ENCODE assay signal across 21 mouse cellular contexts in the genomic region with DNA sequence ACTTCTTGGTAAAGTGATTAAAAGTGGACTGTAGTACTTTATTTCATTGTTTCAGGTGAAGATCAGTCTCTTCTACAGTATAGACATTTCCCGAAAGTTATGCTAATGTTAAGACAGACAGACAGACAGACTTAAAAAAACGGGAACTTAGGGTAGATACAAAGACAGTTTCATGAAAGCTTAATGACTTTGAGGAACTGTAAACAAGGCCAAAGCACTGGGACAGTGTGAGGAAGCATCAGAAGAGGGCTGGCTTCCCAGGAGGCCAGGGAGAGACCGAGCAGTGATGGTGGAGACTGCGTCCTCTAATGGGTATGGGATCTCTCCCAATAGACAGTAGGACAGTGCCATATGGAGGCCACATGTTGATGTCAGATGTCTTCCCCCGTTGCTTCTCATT.
DNase-seq lines count a peak whose midpoint lies in the region; ATAC-seq and TF ChIP-seq lines count a peak whose summit lies in the region.
"Had no signal": no experiment of that assay in that cellular context is flagged by ENCODE, and none has a peak within 500 bp of the region (broad histone marks: within the 10 kb centered on the region; RNA-seq: fewer than 3 reads in every experiment).

No protein-coding gene starts in this region.

- H3K27me3 ChIP-seq in intestine, embryonic 16.5 days (replicated peaks; ENCODE audit: control insufficient read depth, insufficient read depth, low read length) = no peaks in the 10 kb centered on the region
- H3K27me3 ChIP-seq in intestine, embryonic 15.5 days (replicated peaks) = no peaks in the 10 kb centered on the region
- no peaks in the 10 kb centered on the region for H3K27me3 ChIP-seq in megakaryocyte, embryonic 14.5 days (replicated peaks)
- H3K27me3 ChIP-seq: embryonic facial prominence, embryonic 13.5 days; hindbrain, embryonic 12.5 days; lung, embryonic 15.5 days; neural tube, embryonic 15.5 days had no signal

- 82% methylated on average over 5 of the region's 5 CpGs for whole genome bisulfite sequencing in intestine, embryonic 16.5 days
- 76% methylated on average over 5 of the region's 5 CpGs for WGBS in intestine, embryonic 15.5 days
- WGBS in bone marrow, adult 2 months = 28% methylated on average over 5 of the region's 5 CpGs

- no peaks in the 10 kb centered on the region for H3K36me3 ChIP-seq in intestine, embryonic 16.5 days (ENCODE audit: control insufficient read depth, insufficient read depth, low read length)
- no peaks in the 10 kb centered on the region for H3K36me3 ChIP-seq in intestine, embryonic 15.5 days
- peaks cover 41% of the 10 kb centered on the region for H3K36me3 ChIP-seq in megakaryocyte, embryonic 14.5 days (replicated peaks; ENCODE audit: low read length)
- H3K36me3 ChIP-seq: embryonic facial prominence, embryonic 13.5 days; hindbrain, embryonic 12.5 days; lung, embryonic 15.5 days; neural tube, embryonic 15.5 days had no signal

- H3K4me1 ChIP-seq in intestine, embryonic 16.5 days (ENCODE audit: control insufficient read depth, insufficient read depth, low read length) = peaks cover 13% of the 10 kb centered on the region
- peaks cover 9% of the 10 kb centered on the region; the same call in 1 of the 2 replicates for H3K4me1 ChIP-seq in intestine, embryonic 15.5 days (replicated peaks)
- H3K4me1 ChIP-seq in bone marrow, adult 2 months (ENCODE audit: control insufficient read depth, insufficient read depth, low read length) = peaks cover 10% of the 10 kb centered on the region
- H3K4me1 ChIP-seq in megakaryocyte, embryonic 14.5 days = peaks cover 80% of the 10 kb centered on the region
- H3K4me1 ChIP-seq: hindbrain, embryonic 12.5 days had no signal

- DNase-seq in thymus, postnatal 4 days = no peak
- DNase-seq in retina, postnatal 1 day = no peak
- DNase-seq: adrenal gland, adult 2 months; B cell, adult 2 months; forebrain, postnatal 0 days; heart, postnatal 10 days; lung, postnatal 4 days; midbrain, embryonic 14.5 days; thymus, postnatal 36 days had no signal

- H3K27ac ChIP-seq in intestine, embryonic 16.5 days (ENCODE audit: low read length) = 0 out of 2 replicates have a peak overlapping the region, but pooled peaks have one; percentile 18
- H3K27ac ChIP-seq in intestine, embryonic 15.5 days = no peak overlapping the region
- H3K27ac ChIP-seq in bone marrow, adult 2 months (ENCODE audit: control insufficient read depth, insufficient read depth, low read depth, low read length, poor library complexity) = peak overlapping the region; percentile 34; the same call in 1 of the 2 replicates
- H3K27ac ChIP-seq: embryonic facial prominence, embryonic 13.5 days; hindbrain, embryonic 12.5 days; lung, embryonic 15.5 days; neural tube, embryonic 15.5 days had no signal

- no peak for ATAC-seq in intestine, embryonic 16.5 days
- ATAC-seq in intestine, embryonic 15.5 days = no peak
- peak; percentile 42 to 57; a peak in 2 of 4 replicates for ATAC-seq in hematopoietic stem cell, adult 5-6 weeks (replicated peaks in 1 of 2; ENCODE audit: insufficient read depth in 1 of 2, low FRiP score in 2 of 2, low TSS enrichment in 1 of 2, low read depth in 1 of 2, poor library complexity in 2 of 2, severe bottlenecking in 2 of 2)
- no peak for ATAC-seq in frontal cortex, adult (ENCODE audit: low TSS enrichment)
- ATAC-seq: forebrain, postnatal 0 days; inflammation-experienced regulatory T-cells, adult 6 months had no signal

- H3K4me2 ChIP-seq in intestine, embryonic 16.5 days (ENCODE audit: low read depth, low read length) = no peak overlapping the region
- no peak overlapping the region for H3K4me2 ChIP-seq in intestine, embryonic 15.5 days (replicated peaks)
- H3K4me2 ChIP-seq: embryonic facial prominence, embryonic 13.5 days; heart, embryonic 11.5 days; hindbrain, embryonic 12.5 days; lung, embryonic 15.5 days; neural tube, embryonic 15.5 days had no signal

- H3K9me3 ChIP-seq in intestine, embryonic 16.5 days (ENCODE audit: control insufficient read depth, low read length) = no peaks in the 10 kb centered on the region
- no peaks in the 10 kb centered on the region for H3K9me3 ChIP-seq in intestine, embryonic 15.5 days
- no peaks in the 10 kb centered on the region for H3K9me3 ChIP-seq in megakaryocyte, embryonic 14.5 days
- H3K9me3 ChIP-seq: embryonic facial prominence, embryonic 13.5 days; hindbrain, embryonic 12.5 days; lung, embryonic 15.5 days; neural tube, embryonic 15.5 days had no signal

- TF ChIP-seq POLR2A in bone marrow, adult 2 months (IDR thresholded peaks at IDR 0.05; ENCODE audit: borderline replicate concordance, control insufficient read depth, low read depth, low read length) = no peak

- TF ChIP-seq CTCF in bone marrow, adult 2 months (IDR thresholded peaks at IDR 0.05; ENCODE audit: control insufficient read depth, insufficient read depth, low read length) = no peak

- no peak overlapping the region for H3K4me3 ChIP-seq in intestine, embryonic 16.5 days (ENCODE audit: low read length)
- H3K4me3 ChIP-seq in intestine, embryonic 15.5 days (replicated peaks) = no peak overlapping the region
- H3K4me3 ChIP-seq in bone marrow, adult 2 months (replicated peaks; ENCODE audit: control insufficient read depth, low read depth, low read length) = no peak overlapping the region
- peak overlapping the region; percentile 62 for H3K4me3 ChIP-seq in megakaryocyte, embryonic 14.5 days (replicated peaks)
- H3K4me3 ChIP-seq: embryonic facial prominence, embryonic 13.5 days; hindbrain, embryonic 12.5 days; lung, embryonic 15.5 days; neural tube, embryonic 15.5 days had no signal

- H3K9ac ChIP-seq in intestine, embryonic 16.5 days (ENCODE audit: low read depth, low read length) = no peak overlapping the region
- H3K9ac ChIP-seq in intestine, embryonic 15.5 days = no peak overlapping the region
- H3K9ac ChIP-seq: embryonic facial prominence, embryonic 13.5 days; forebrain, postnatal 0 days; hindbrain, embryonic 12.5 days; lung, embryonic 15.5 days; neural tube, embryonic 15.5 days had no signal

Comparison
In these comparisons a context has a peak if more than half of its experiments do, and no peak if none do; other contexts are left out.
1. ATAC-seq: peak in hematopoietic stem cell, adult 5-6 weeks (2 of 2); none in intestine, embryonic 16.5 days (single experiment), intestine, embryonic 15.5 days (single experiment) and frontal cortex, adult (single experiment).